Mouse (Mus musculus): Measurements from ENCODE around the gene Tspoap1.

DNA sequence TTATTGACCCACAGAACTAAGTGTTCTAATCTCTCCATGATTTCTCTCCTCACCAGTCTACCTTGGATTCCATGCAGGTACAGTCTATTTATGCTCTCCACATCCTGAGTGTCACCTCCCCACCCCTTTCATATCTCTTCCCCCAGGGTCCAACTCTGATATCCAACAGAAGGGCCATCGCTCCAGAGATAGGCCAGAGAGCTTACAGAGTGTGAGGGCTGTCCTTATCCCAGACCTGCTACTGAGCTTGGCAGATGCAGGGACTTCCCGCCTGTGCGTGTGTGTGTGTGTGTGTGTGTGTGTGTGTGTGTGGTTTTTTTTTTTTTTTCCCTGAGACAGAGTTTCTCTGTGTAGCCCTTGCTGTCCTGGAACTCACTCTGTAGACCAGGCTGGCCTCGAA is 8.4 kb downstream of the Tspoap1 start:
- TF ChIP-seq CTCF (IDR thresholded peaks at IDR 0.05; ENCODE audit: borderline replicate concordance, control insufficient read depth, extremely low read depth, insufficient read depth, low read length, poor library complexity) (no peak), POLR2A (IDR thresholded peaks at IDR 0.05; ENCODE audit: control insufficient read depth, extremely low read depth, insufficient read depth, low read length, poor library complexity) (no peak)
